Comparison of ENCODE assay signal across 8 mouse cellular contexts in genomic region chr7:80134454-80135172, GRCm38 (mm10). TPM values are rescaled to one million over a fixed set of nuclear protein-coding genes. Genes with fewer than 3 reads are reported as not detected.
DNase-seq lines count a peak whose midpoint lies in the region; ATAC-seq and TF ChIP-seq lines count a peak whose summit lies in the region.

No protein-coding gene starts in this region.

- DNase-seq in liver = peak; percentile 64
- no peak for DNase-seq in liver, embryonic 11.5 days (ENCODE audit: low spot score)
- DNase-seq in embryonic facial prominence, embryonic 14.5 days (ENCODE audit: low spot score) = peak; percentile 94
- DNase-seq in layer of hippocampus, adult 18-20 months (ENCODE audit: low spot score in 2 of 2) = peak; percentile 50 to 81
- DNase-seq in lung, adult 2 months = peak; percentile 81
- peak; percentile 72 for DNase-seq in right cerebral cortex, postnatal 4 days

- no peaks in the 10 kb centered on the region for H3K27me3 ChIP-seq in liver, embryonic 11.5 days (replicated peaks; ENCODE audit: control insufficient read depth, insufficient read depth, low read length)
- no peaks in the 10 kb centered on the region for H3K27me3 ChIP-seq in embryonic facial prominence, embryonic 14.5 days (replicated peaks; ENCODE audit: control insufficient read depth, insufficient read depth, low read length)
- H3K27me3 ChIP-seq in heart, embryonic 13.5 days (replicated peaks) = no peaks in the 10 kb centered on the region

- peaks cover 7% of the 10 kb centered on the region for H3K4me1 ChIP-seq in liver, embryonic 11.5 days (replicated peaks; ENCODE audit: control insufficient read depth, insufficient read depth, low read length)
- peaks cover 14% of the 10 kb centered on the region for H3K4me1 ChIP-seq in embryonic facial prominence, embryonic 14.5 days (ENCODE audit: control insufficient read depth, insufficient read depth, low read length)
- peaks cover 36% of the 10 kb centered on the region for H3K4me1 ChIP-seq in heart, embryonic 13.5 days
- peaks cover 9% of the 10 kb centered on the region for H3K4me1 ChIP-seq in lung, adult 2 months (ENCODE audit: control insufficient read depth, insufficient read depth, low read length)

- H3K27ac ChIP-seq in liver, embryonic 11.5 days (ENCODE audit: low read depth, low read length) = no peak overlapping the region
- H3K27ac ChIP-seq in embryonic facial prominence, embryonic 14.5 days (replicated peaks; ENCODE audit: low read depth, low read length) = peak overlapping the region; percentile 54
- peak overlapping the region; percentile 94 for H3K27ac ChIP-seq in heart, embryonic 13.5 days (replicated peaks)

- H3K9me3 ChIP-seq in liver, embryonic 11.5 days (ENCODE audit: control insufficient read depth, low read length) = peaks cover 6% of the 10 kb centered on the region; the same call in 1 of the 2 replicates
- H3K9me3 ChIP-seq in embryonic facial prominence, embryonic 14.5 days (ENCODE audit: control insufficient read depth, low read length) = peaks cover 12% of the 10 kb centered on the region
- H3K9me3 ChIP-seq in heart, embryonic 13.5 days = peaks cover 15% of the 10 kb centered on the region

- WGBS in liver, embryonic 11.5 days = 55% methylated on average over 8 of the region's 8 CpGs
- 25% methylated on average over 8 of the region's 8 CpGs for WGBS in embryonic facial prominence, embryonic 14.5 days
- 28% methylated on average over 8 of the region's 8 CpGs for WGBS in heart, embryonic 13.5 days
- 25% methylated on average over 8 of the region's 8 CpGs for WGBS in lung, adult 2 months

- H3K4me3 ChIP-seq in liver, embryonic 11.5 days (ENCODE audit: low read depth, low read length) = no peak overlapping the region
- H3K4me3 ChIP-seq in embryonic facial prominence, embryonic 14.5 days (ENCODE audit: low read depth, low read length) = no peak overlapping the region
- no peak overlapping the region for H3K4me3 ChIP-seq in heart, embryonic 13.5 days
- H3K4me3 ChIP-seq in lung, adult 2 months (replicated peaks; ENCODE audit: extremely low read depth, low read depth, low read length) = no peak overlapping the region

- TF ChIP-seq POLR2A in lung, adult 2 months (IDR thresholded peaks at IDR 0.05; ENCODE audit: borderline replicate concordance, extremely low read depth, low read depth, low read length) = no peak

- TF ChIP-seq CTCF in lung, adult 2 months (IDR thresholded peaks at IDR 0.05; ENCODE audit: insufficient read depth, low read length) = no peak

- no peak overlapping the region for H3K9ac ChIP-seq in liver, embryonic 11.5 days (ENCODE audit: low read depth, low read length)
- H3K9ac ChIP-seq in embryonic facial prominence, embryonic 14.5 days (ENCODE audit: low read depth, low read length) = no peak overlapping the region
- peak overlapping the region; percentile 59 for H3K9ac ChIP-seq in heart, embryonic 13.5 days

- ATAC-seq in liver, embryonic 11.5 days (replicated peaks; ENCODE audit: low FRiP score) = no peak
- peak; percentile 84 for ATAC-seq in embryonic facial prominence, embryonic 14.5 days (ENCODE audit: low read depth)
- no peak for ATAC-seq in heart, embryonic 13.5 days (ENCODE audit: extremely low read depth, insufficient number of reproducible peaks, low FRiP score, low TSS enrichment)
- no peak for ATAC-seq in CD4-positive, CD25-positive, alpha-beta regulatory T cell, adult 4 months

- no peaks in the 10 kb centered on the region for H3K36me3 ChIP-seq in liver, embryonic 11.5 days (ENCODE audit: control insufficient read depth, insufficient read depth, low read length)
- H3K36me3 ChIP-seq in embryonic facial prominence, embryonic 14.5 days (ENCODE audit: control insufficient read depth, insufficient read depth, low read length) = no peaks in the 10 kb centered on the region
- no peaks in the 10 kb centered on the region for H3K36me3 ChIP-seq in heart, embryonic 13.5 days

- no peak overlapping the region for H3K4me2 ChIP-seq in liver, embryonic 11.5 days
- H3K4me2 ChIP-seq in embryonic facial prominence, embryonic 14.5 days (ENCODE audit: low read depth, low read length) = peak overlapping the region; percentile 18; the same call in 1 of the 2 replicates
- H3K4me2 ChIP-seq in heart, embryonic 13.5 days = peak overlapping the region; percentile 28

RNA-seq across cellular contexts. Expression of gene Idh2, which starts 19.4 kb away (rescaled TPM):
- polyA plus RNA-seq in liver, embryonic 11.5 days (2014; fragmentation: Nextera tagmentation; extraction: Ambion mirVana) = 259 and 268 TPM in 2 replicates
- polyA plus RNA-seq in embryonic facial prominence, embryonic 14.5 days (2014; fragmentation: Nextera tagmentation; extraction: Ambion mirVana) = 565 and 594 TPM in 2 replicates
- 1,911 and 2,152 TPM in 2 replicates for polyA plus RNA-seq in heart, embryonic 13.5 days (2015; fragmentation: Nextera tagmentation; extraction: Ambion mirVana)
- 10 to 100 TPM; 65.3 to 66.5 TPM for total RNA-seq in layer of hippocampus, adult 18-20 months (2021)
- 144 and 162 TPM in 2 replicates for polyA plus RNA-seq in lung, adult 2 months (2012; rRNA removed)
- polyA plus RNA-seq in CD4-positive, CD25-positive, alpha-beta regulatory T cell, adult 4 months (2017; shearing (Covaris generic)) = 10 to 100 TPM; 22.4 to 23.9 TPM

RNA-seq across cellular contexts. Expression of gene Sema4b, which starts 52.0 kb away (rescaled TPM):
- 11.7 and 12.9 TPM in 2 replicates for polyA plus RNA-seq in liver, embryonic 11.5 days (2014; fragmentation: Nextera tagmentation; extraction: Ambion mirVana)
- polyA plus RNA-seq in embryonic facial prominence, embryonic 14.5 days (2014; fragmentation: Nextera tagmentation; extraction: Ambion mirVana) = 10.5 and 11.9 TPM in 2 replicates
- polyA plus RNA-seq in heart, embryonic 13.5 days (2015; fragmentation: Nextera tagmentation; extraction: Ambion mirVana) = 9.9 and 11.3 TPM in 2 replicates
- total RNA-seq in layer of hippocampus, adult 18-20 months (2021) = 10 to 100 TPM; 22.0 to 23.6 TPM
- 14.7 and 19.0 TPM in 2 replicates for polyA plus RNA-seq in lung, adult 2 months (2012; rRNA removed)
- polyA plus RNA-seq in CD4-positive, CD25-positive, alpha-beta regulatory T cell, adult 4 months (2017; shearing (Covaris generic)) = 10 to 100 TPM; 19.2 to 26.0 TPM
